ENCODE assay signal across 22 mouse cellular contexts in genomic region chr3:85616389-85616788, GRCm38 (mm10). TPM values are rescaled to one million over a fixed set of nuclear protein-coding genes. Genes with fewer than 3 reads are reported as not detected.
A peak's percentile ranks its signal among the peaks of the same experiment; 100 is the strongest.
DNase-seq lines count a peak whose midpoint lies in the region; ATAC-seq and TF ChIP-seq lines count a peak whose summit lies in the region.
"Had no signal": no experiment of that assay in that cellular context is flagged by ENCODE, and none has a peak within 500 bp of the region (broad histone marks: within the 10 kb centered on the region; RNA-seq: fewer than 3 reads in every experiment).

No protein-coding gene starts in this region.

- no peaks in the 10 kb centered on the region for H3K27me3 ChIP-seq in liver, embryonic 11.5 days (replicated peaks; ENCODE audit: control insufficient read depth, insufficient read depth, low read length)
- no peaks in the 10 kb centered on the region for H3K27me3 ChIP-seq in liver, embryonic 12.5 days (replicated peaks)
- no peaks in the 10 kb centered on the region for H3K27me3 ChIP-seq in liver, postnatal 0 days (ENCODE audit: insufficient read depth, low read length)
- H3K27me3 ChIP-seq in liver, embryonic 13.5 days, result no peaks in the 10 kb centered on the region
- no peaks in the 10 kb centered on the region for H3K27me3 ChIP-seq in liver, embryonic 14.5 days (ENCODE audit: control insufficient read depth, insufficient read depth, low read length)
- H3K27me3 ChIP-seq: CH12.LX, Patski had no signal

- TF ChIP-seq EP300 in liver, postnatal 0 days (IDR thresholded peaks at IDR 0.05; ENCODE audit: low read depth), result no peak
- TF ChIP-seq EP300 in liver, embryonic 14.5 days (IDR thresholded peaks at IDR 0.05; ENCODE audit: low read depth), result no peak

- H3K4me2 ChIP-seq in liver, embryonic 11.5 days, result no peak overlapping the region
- no peak overlapping the region for H3K4me2 ChIP-seq in liver, embryonic 12.5 days
- no peak overlapping the region for H3K4me2 ChIP-seq in liver, postnatal 0 days (ENCODE audit: low read depth, low read length)
- no peak overlapping the region for H3K4me2 ChIP-seq in liver, embryonic 13.5 days
- H3K4me2 ChIP-seq in liver, embryonic 14.5 days (ENCODE audit: low read depth), result no peak overlapping the region

- no peak overlapping the region for H3K27ac ChIP-seq in liver, embryonic 11.5 days (ENCODE audit: low read depth, low read length)
- H3K27ac ChIP-seq in liver, embryonic 12.5 days, result no peak overlapping the region
- H3K27ac ChIP-seq in liver, postnatal 0 days (ENCODE audit: low read depth), result no peak overlapping the region
- no peak overlapping the region for H3K27ac ChIP-seq in liver, embryonic 13.5 days
- H3K27ac ChIP-seq in liver, embryonic 14.5 days, result no peak overlapping the region

- no peak overlapping the region for H3K4me3 ChIP-seq in liver, embryonic 11.5 days (ENCODE audit: low read depth, low read length)
- H3K4me3 ChIP-seq in liver, embryonic 12.5 days, result no peak overlapping the region
- H3K4me3 ChIP-seq in liver, postnatal 0 days (ENCODE audit: low read depth, low read length), result no peak overlapping the region
- H3K4me3 ChIP-seq in liver, embryonic 13.5 days (replicated peaks), result no peak overlapping the region
- no peak overlapping the region for H3K4me3 ChIP-seq in liver, embryonic 14.5 days (ENCODE audit: insufficient read depth in 1 of 2, low read depth in 2 of 2, low read length in 2 of 2)
- H3K4me3 ChIP-seq in lung, adult 2 months (replicated peaks; ENCODE audit: extremely low read depth, low read depth, low read length), result no peak overlapping the region

- H3K9me3 ChIP-seq in liver, embryonic 11.5 days (ENCODE audit: control insufficient read depth, low read length), result no peaks in the 10 kb centered on the region
- no peaks in the 10 kb centered on the region for H3K9me3 ChIP-seq in liver, embryonic 12.5 days (replicated peaks)
- no peaks in the 10 kb centered on the region for H3K9me3 ChIP-seq in liver, postnatal 0 days (ENCODE audit: low read length)
- H3K9me3 ChIP-seq in liver, embryonic 13.5 days (replicated peaks), result no peaks in the 10 kb centered on the region
- no peaks in the 10 kb centered on the region for H3K9me3 ChIP-seq in liver, embryonic 14.5 days (ENCODE audit: control insufficient read depth, low read length)
- H3K9me3 ChIP-seq: G1E had no signal

- ATAC-seq in liver, embryonic 11.5 days (replicated peaks; ENCODE audit: low FRiP score), result peak; percentile 70; the same call in 1 of the 2 replicates
- ATAC-seq in liver, embryonic 12.5 days, result peak; percentile 72
- no peak for ATAC-seq in liver, postnatal 0 days
- peak; percentile 63 for ATAC-seq in liver, embryonic 13.5 days (ENCODE audit: low read depth)
- peak; percentile 47; the same call in 1 of the 2 replicates for ATAC-seq in liver, embryonic 14.5 days (ENCODE audit: insufficient read depth)
- ATAC-seq: activated CD4-positive, CD25-positive, alpha-beta regulatory T cell, adult 4 months; CD4-positive, CD25-positive, alpha-beta regulatory T cell, adult 4 months; Patski had no signal

- H3K9ac ChIP-seq in liver, embryonic 11.5 days (ENCODE audit: low read depth, low read length), result no peak overlapping the region
- H3K9ac ChIP-seq in liver, embryonic 12.5 days, result no peak overlapping the region
- no peak overlapping the region for H3K9ac ChIP-seq in liver, postnatal 0 days (replicated peaks)
- H3K9ac ChIP-seq in liver, embryonic 13.5 days, result no peak overlapping the region
- no peak overlapping the region for H3K9ac ChIP-seq in liver, embryonic 14.5 days (replicated peaks)

- H3K4me1 ChIP-seq in liver, embryonic 11.5 days (replicated peaks; ENCODE audit: control insufficient read depth, insufficient read depth, low read length), result no peaks in the 10 kb centered on the region
- H3K4me1 ChIP-seq in liver, embryonic 12.5 days, result peaks cover 12% of the 10 kb centered on the region; the same call in 1 of the 2 replicates
- H3K4me1 ChIP-seq in liver, postnatal 0 days (ENCODE audit: insufficient read depth), result no peaks in the 10 kb centered on the region
- peaks cover 5% of the 10 kb centered on the region for H3K4me1 ChIP-seq in liver, embryonic 13.5 days (replicated peaks)
- peaks cover 0 to 4% of the 10 kb centered on the region in 2 experiments; a peak in 1 of 4 replicates for H3K4me1 ChIP-seq in liver, embryonic 14.5 days (replicated peaks; ENCODE audit: control insufficient read depth in 2 of 2, insufficient read depth in 2 of 2, low read length in 1 of 2)
- H3K4me1 ChIP-seq in lung, adult 2 months (ENCODE audit: control insufficient read depth, insufficient read depth, low read length), result no peaks in the 10 kb centered on the region

- no peak for TF ChIP-seq CTCF in liver, postnatal 0 days (IDR thresholded peaks at IDR 0.05; ENCODE audit: low read depth)
- no peak for TF ChIP-seq CTCF in liver, embryonic 14.5 days (IDR thresholded peaks at IDR 0.05; ENCODE audit: low read depth)
- TF ChIP-seq CTCF in lung, adult 2 months (IDR thresholded peaks at IDR 0.05; ENCODE audit: insufficient read depth, low read length), result no peak

- TF ChIP-seq POLR2A in lung, adult 2 months (IDR thresholded peaks at IDR 0.05; ENCODE audit: borderline replicate concordance, extremely low read depth, low read depth, low read length), result no peak

- H3K36me3 ChIP-seq in liver, embryonic 11.5 days (ENCODE audit: control insufficient read depth, insufficient read depth, low read length), result 0 out of 2 replicates have a peak, but pooled peaks cover 5% of the 10 kb centered on the region
- peaks cover 39% of the 10 kb centered on the region for H3K36me3 ChIP-seq in liver, embryonic 12.5 days
- peaks cover 10% of the 10 kb centered on the region for H3K36me3 ChIP-seq in liver, postnatal 0 days (replicated peaks; ENCODE audit: insufficient read depth, low read length)
- peaks cover 14% of the 10 kb centered on the region for H3K36me3 ChIP-seq in liver, embryonic 13.5 days
- H3K36me3 ChIP-seq in liver, embryonic 14.5 days (replicated peaks; ENCODE audit: control insufficient read depth, insufficient read depth, low read depth), result no peaks in the 10 kb centered on the region

- DNase-seq in liver, embryonic 11.5 days (ENCODE audit: low spot score), result no peak
- DNase-seq in liver, result no peak
- no peak for DNase-seq in liver, postnatal 0 days
- peak; percentile 7 for DNase-seq in liver, embryonic 13.5 days
- DNase-seq in liver, embryonic 14.5 days (ENCODE audit: low read depth in 3 of 3, low spot score in 3 of 3), result no peak
- DNase-seq in lung, adult 2 months, result no peak
- DNase-seq in kidney, postnatal 10 days, result no peak
- DNase-seq: adrenal gland, adult 2 months; adrenal gland, adult 8-10 months; adrenal gland, postnatal 10 days; adrenal gland, postnatal 14 days; adrenal gland, postnatal 25 days; adrenal gland, postnatal 36 days; B cell, adult 2 months; cerebellum, adult 11 months; cerebellum, adult 11-12 months had no signal

- 74% methylated on average over 1 of the region's 1 CpGs for WGBS in liver, embryonic 11.5 days
- 35% methylated on average over 1 of the region's 1 CpGs for WGBS in liver, embryonic 12.5 days (ENCODE audit: insufficient replicate concordance)
- 70% methylated on average over 1 of the region's 1 CpGs for WGBS in liver, postnatal 0 days (ENCODE audit: insufficient replicate concordance)
- WGBS in liver, embryonic 13.5 days (ENCODE audit: insufficient replicate concordance), result 33% methylated on average over 1 of the region's 1 CpGs
- 29% methylated on average over 1 of the region's 1 CpGs for WGBS in liver, embryonic 14.5 days (ENCODE audit: insufficient replicate concordance)
- WGBS in lung, adult 2 months, result 88% methylated on average over 1 of the region's 1 CpGs

RNA-seq across cellular contexts. Expression of gene Gatb, which starts 42.5 kb away (rescaled TPM):
- 32.9 and 39.9 TPM in 2 replicates for polyA plus RNA-seq in liver, embryonic 11.5 days (2014; fragmentation: Nextera tagmentation; extraction: Ambion mirVana)
- polyA plus RNA-seq in liver, embryonic 12.5 days (2016; fragmentation: Nextera tagmentation; extraction: Ambion mirVana), result 22.9 and 24.5 TPM in 2 replicates
- 13.0 and 14.6 TPM in 2 replicates for polyA plus RNA-seq in liver, postnatal 0 days (2015; fragmentation: Nextera tagmentation; extraction: Ambion mirVana)
- polyA plus RNA-seq in liver, embryonic 13.5 days (2015; fragmentation: Nextera tagmentation; extraction: Ambion mirVana), result 17.8 and 19.9 TPM in 2 replicates
- 5.7 and 6.4 TPM in 2 replicates for polyA plus RNA-seq in liver, embryonic 14.5 days (2012; rRNA removed)
- 15.2 and 15.9 TPM in 2 replicates for polyA plus RNA-seq in liver, embryonic 14.5 days (2014; fragmentation: Nextera tagmentation; extraction: Ambion mirVana)
- polyA plus RNA-seq in lung, adult 2 months (2012; rRNA removed), result 2.2 and 3.9 TPM in 2 replicates
